Mouse (Mus musculus) C3H10T1/2 (cell line): ENCODE data around the gene Gpr141. TPM values are rescaled to one million over a fixed set of nuclear protein-coding genes. Genes with fewer than 3 reads are reported as not detected.

Experiments used
- polyA plus RNA-seq, 2 experiments: library from polyadenylated mRNA; unstranded; fragments of >200 nt; fragmentation: generic; extraction: Trizol; gene quantifications; one replicate each; pipeline ENCODE4 v1.2.1; 2012; ENCODE audit warnings: missing spikeins in 2 of 2

Gene Gpr141
- polyA plus RNA-seq: not detected

DNA sequence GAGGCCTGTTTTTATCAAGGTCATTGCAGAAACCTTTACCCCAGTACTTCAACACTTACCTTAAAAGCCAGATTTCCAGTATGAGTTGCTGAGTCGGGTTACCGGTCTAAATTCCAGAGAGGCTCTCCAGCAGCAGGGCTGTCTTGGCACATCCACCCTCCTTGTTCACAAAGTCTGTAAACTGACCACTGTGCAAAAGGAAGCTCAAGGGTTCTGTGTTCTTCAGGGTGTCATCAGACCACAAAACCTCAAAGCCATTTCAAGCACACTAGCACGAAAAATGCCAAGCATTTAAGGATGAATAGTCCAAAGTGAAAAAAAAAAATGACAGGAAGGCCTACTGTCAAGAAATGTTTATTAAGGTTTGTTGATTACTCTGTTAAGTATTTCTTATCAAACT is at the start of gene Gpr141:
TSS of gene Gpr141 (minus strand) at position 187 of the 400 bp plus-strand sequence.

Other genes with a start within 250 kb of the Gpr141 start
- gene Epdr1, start 204.3 kb downstream of the Gpr141 start, polyA plus RNA-seq: 10 to 100 TPM in 1 of 2 experiments, 1 to 10 TPM in 1; 3.3 to 35.0 TPM
- gene Sfrp4, start 201.2 kb downstream of the Gpr141 start, polyA plus RNA-seq: under 1 TPM in 1 of 2 experiments, not detected in 1; 0.13 TPM
- gene Nme8, start 126.5 kb downstream of the Gpr141 start, polyA plus RNA-seq: not detected